Mouse (Mus musculus) midbrain, embryonic 14.5 days (tissue): ENCODE data around the gene Srgn. TPM values are rescaled to one million over a fixed set of nuclear protein-coding genes. Genes with fewer than 3 reads are reported as not detected.
"Not testable (repeated sequence)": the region's sequence is repeated elsewhere in the genome, so short reads cannot be mapped to it uniquely, and the experiment has no call there.

Experiments
- ATAC-seq: fragments of 200-750 bp; cut with Nextera tagmentation; 2 replicates; pipeline ENCODE4 v1.8.0; 2017; ENCODE audit warnings: moderate number of reproducible peaks, moderate library complexity; ENCODE audit not compliant: low FRiP score, low TSS enrichment
- DNase-seq: peaks from one replicate; pipeline ENCODE4 v3.0.0-alpha.2; 2015
- H3K27ac ChIP-seq: fragments of 300-500 bp; sonication (generic); replicated peaks from 2 replicates; pipeline ENCODE4 v1.5.1; 2014; ENCODE audit warnings: mild to moderate bottlenecking, low read depth, low read length, moderate library complexity
- H3K27me3 ChIP-seq: fragments of 300-500 bp; sonication (generic); 2 replicates; pipeline ENCODE4 v1.6.1; 2014; ENCODE audit warnings: low read length, control low read depth, mixed read lengths; ENCODE audit not compliant: control insufficient read depth, insufficient read depth
- H3K36me3 ChIP-seq: fragments of 300-500 bp; sonication (generic); 2 replicates; pipeline ENCODE4 v1.6.1; 2014; ENCODE audit warnings: low read length, control low read depth; ENCODE audit not compliant: control insufficient read depth, insufficient read depth
- H3K4me1 ChIP-seq: fragments of 300-500 bp; sonication (generic); 2 replicates; pipeline ENCODE4 v1.6.1; 2014; ENCODE audit warnings: mild to moderate bottlenecking, antibody characterized with exemption, low read length, control low read depth; ENCODE audit not compliant: control insufficient read depth, insufficient read depth
- H3K4me2 ChIP-seq: fragments of 300-500 bp; sonication (generic); 2 replicates; pipeline ENCODE4 v1.6.1; 2014; ENCODE audit warnings: mild to moderate bottlenecking, low read length, moderate library complexity
- H3K4me3 ChIP-seq: fragments of 300-500 bp; sonication (generic); replicated peaks from 2 replicates; pipeline ENCODE4 v1.5.1; 2014; ENCODE audit warnings: low read depth, low read length
- H3K9ac ChIP-seq: fragments of 300-500 bp; sonication (generic); replicated peaks from 2 replicates; pipeline ENCODE4 v1.6.1; 2014; ENCODE audit warnings: mild to moderate bottlenecking, low read length, moderate library complexity
- H3K9me3 ChIP-seq: fragments of 300-500 bp; sonication (generic); 2 replicates; pipeline ENCODE4 v1.6.1; 2016; ENCODE audit warnings: low read length, control low read depth, mixed read lengths; ENCODE audit not compliant: control insufficient read depth
- WGBS: fragments of 180-500 bp; shearing (Covaris S2); extraction: QIAGEN DNeasy Blood & Tissue Kit; methylation state at CpG from one replicate; pipeline ENCODE4 v1.1.7; 2014; 5-methylcytosine and 5-hydroxymethylcytosine counted together
- polyA plus RNA-seq: library from polyadenylated mRNA; unstranded; fragments of >200 nt; fragmentation: Nextera tagmentation; extraction: Ambion mirVana; gene quantifications from 2 replicates; pipeline ENCODE4 v1.2.1, GENCODE M21; 2014

The Srgn gene
- polyA plus RNA-seq, 1 experiment from 2014 or later, result 11.4 TPM

DNA sequence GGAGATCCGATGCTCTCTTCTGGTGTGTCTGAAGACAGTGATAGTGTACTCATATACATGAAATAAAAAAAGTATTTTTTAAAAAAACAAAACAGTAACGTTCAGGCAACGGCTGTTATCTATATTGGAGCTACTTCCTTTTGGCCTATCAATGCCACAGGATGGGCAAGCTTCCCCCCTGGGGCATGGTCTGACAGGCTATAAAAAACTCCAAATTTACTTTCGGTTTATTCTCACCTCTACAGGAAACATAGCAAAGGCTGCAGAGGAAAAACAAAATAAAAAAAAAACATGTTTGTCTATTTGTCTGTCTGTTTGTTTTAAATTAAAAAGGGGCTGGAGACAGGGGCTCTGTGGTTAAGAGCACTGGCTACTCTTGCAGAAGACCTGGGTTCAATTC lies 23.9 kb downstream of the Srgn start:
- H3K27ac ChIP-seq, result no peak overlapping the region
- H3K36me3 ChIP-seq, result no peaks in the 10 kb centered on the region
- no peak overlapping the region for H3K4me2 ChIP-seq
- ATAC-seq, result no peak
- H3K9ac ChIP-seq, result no peak overlapping the region
- no peak for DNase-seq
- 84% methylated on average over 4 of the region's 4 CpGs for WGBS
- no peaks in the 10 kb centered on the region for H3K4me1 ChIP-seq
- 0 out of 2 replicates have a peak, but pooled peaks cover 2% of the 10 kb centered on the region for H3K27me3 ChIP-seq
- H3K9me3 ChIP-seq, result no peaks in the 10 kb centered on the region
- no peak overlapping the region for H3K4me3 ChIP-seq

DNA sequence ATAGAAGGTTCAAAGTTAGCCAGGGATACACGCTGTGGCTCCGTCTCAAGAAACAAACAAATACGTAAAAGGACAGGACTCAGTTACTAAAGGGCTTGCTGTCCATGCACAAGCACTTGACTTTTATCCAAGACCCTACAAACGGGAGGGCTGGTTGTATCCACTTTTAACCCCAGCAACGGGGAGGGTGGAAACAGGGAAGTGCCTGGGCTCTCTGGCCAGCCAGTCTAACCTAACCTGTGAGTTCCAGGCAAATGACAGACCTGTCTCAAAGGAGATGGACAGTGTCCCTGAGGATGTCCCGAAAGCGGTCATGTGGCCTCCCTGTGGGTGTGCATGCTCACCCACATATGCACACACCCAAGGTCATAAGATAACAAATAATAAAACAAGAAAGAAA lies 25.3 kb downstream of the Srgn start:
- Histone ChIP-seq H3K4me1 (no peaks in the 10 kb centered on the region), H3K27ac (no peak overlapping the region), H3K36me3 (no peaks in the 10 kb centered on the region), H3K9ac (no peak overlapping the region), H3K4me3 (no peak overlapping the region), H3K27me3 (0 out of 2 replicates have a peak, but pooled peaks cover under 1% of the 10 kb centered on the region), H3K4me2 (no peak overlapping the region), H3K9me3 (no peaks in the 10 kb centered on the region)
- WGBS, result 84% methylated on average over 7 of the region's 7 CpGs
- no peak for ATAC-seq
- no peak for DNase-seq

DNA sequence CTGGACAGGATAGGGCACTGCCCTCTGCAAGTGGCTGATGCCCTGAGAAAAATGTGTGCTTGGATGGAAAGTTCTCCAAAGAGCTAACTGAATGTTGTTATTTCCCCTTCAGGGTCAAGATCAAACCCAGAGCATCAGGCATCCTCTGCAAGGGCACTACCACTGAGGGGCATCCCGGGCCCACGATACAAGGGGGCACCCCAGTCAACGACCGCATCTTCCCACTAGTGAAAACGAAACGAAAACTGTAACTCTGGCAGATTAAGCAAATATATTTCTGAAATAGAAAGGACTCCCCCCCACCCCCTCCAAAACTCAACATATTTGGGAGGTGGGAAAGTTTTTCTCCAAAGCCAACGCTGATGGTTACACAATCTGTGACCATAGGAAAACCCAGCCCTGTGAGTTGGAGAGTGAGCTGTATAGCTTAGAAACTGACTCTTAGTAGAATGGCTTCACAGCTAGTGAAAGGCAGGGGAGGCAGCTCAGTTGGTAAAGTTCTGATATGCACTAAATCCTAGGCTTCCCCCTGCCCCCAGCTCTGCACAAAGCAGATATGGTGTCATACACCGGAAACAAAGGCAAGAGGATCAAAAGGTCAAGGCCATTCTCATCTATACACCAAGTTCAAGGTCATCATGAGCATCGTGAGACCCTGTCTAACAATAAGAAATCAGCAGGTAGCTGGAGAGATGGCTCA lies 26.2 kb downstream of the Srgn start:
- H3K9me3 ChIP-seq, result no peaks in the 10 kb centered on the region
- no peak overlapping the region for H3K9ac ChIP-seq
- H3K27me3 ChIP-seq, result no peaks in the 10 kb centered on the region
- DNase-seq (no peak), ATAC-seq (no peak)
- H3K36me3 ChIP-seq, result no peaks in the 10 kb centered on the region
- no peak overlapping the region for H3K4me3 ChIP-seq
- WGBS, result 91% methylated on average over 9 of the region's 9 CpGs
- no peak overlapping the region for H3K4me2 ChIP-seq
- H3K27ac ChIP-seq, result no peak overlapping the region
- H3K4me1 ChIP-seq, result no peaks in the 10 kb centered on the region

DNA sequence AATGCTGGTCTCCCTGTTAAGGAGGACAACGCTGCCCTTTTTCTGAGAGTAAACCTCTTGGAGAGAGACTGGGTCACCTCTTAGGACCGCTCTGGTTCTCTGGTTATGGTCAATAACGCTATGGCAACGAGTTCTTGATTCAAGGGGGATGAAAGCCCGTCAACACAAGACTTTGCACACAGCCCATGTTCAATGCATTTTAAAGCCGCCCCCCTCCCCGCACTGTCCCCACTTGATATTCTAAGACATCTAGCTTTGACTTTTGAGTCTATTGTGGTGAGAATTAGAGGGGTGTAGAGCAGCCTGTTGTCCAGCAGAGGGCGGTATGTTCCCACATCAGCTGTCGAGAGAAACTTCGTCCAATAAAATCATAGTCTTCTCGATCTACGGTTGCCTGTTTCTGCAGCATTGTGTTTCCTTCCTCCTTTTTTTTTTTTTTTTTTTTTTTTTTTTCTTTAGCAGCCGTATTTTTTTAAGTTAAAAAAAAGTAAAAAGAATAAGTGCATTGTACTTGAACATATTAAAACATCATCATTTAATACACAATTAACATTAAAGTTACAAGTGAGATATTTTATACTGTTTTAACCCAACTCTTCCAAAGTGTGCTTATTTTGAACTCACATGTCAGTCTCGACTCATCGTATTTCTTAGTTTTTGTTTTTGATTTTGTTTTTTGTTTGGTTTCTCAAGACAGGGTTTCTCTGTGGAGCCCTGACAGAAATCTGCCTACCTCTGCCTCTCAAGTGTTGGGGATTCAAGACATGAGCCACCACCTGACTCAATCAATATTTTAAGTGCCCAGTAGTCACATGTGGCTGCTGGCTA lies 26.9 kb downstream of the Srgn start:
- DNase-seq, result peak; percentile 86
- Histone ChIP-seq H3K9ac (no peak overlapping the region), H3K4me2 (peak overlapping the region; percentile 35), H3K36me3 (no peaks in the 10 kb centered on the region), H3K27ac (no peak overlapping the region), H3K9me3 (no peaks in the 10 kb centered on the region), H3K4me3 (no peak overlapping the region), H3K27me3 (no peaks in the 10 kb centered on the region), H3K4me1 (no peaks in the 10 kb centered on the region)
- 22% methylated on average over 15 of the region's 15 CpGs for WGBS
- ATAC-seq, result peak; percentile 53; the same call in 1 of the 2 replicates

DNA sequence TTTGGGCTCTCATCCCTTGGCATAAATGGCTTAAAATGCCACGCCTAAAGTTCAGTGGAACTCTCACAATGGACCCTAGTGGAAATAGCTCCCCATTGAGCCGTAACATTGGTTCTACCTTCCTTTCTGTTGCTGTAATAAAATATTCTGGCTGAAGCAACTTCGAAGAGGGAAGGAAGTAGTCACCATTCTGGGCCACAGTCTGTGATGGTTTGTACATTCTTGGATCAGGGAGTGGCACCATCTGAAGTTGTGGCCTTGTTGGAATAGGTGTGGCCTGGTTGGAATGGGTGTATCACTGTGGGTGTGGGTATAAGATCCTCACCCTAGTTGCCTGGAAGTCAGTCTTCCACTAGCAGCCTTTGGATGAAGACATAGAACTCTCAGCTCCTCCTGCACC lies 35.6 kb downstream of the Srgn start:
- H3K4me1 ChIP-seq, DNase-seq, H3K9ac ChIP-seq, ATAC-seq, H3K36me3 ChIP-seq, H3K4me2 ChIP-seq, H3K27ac ChIP-seq, H3K4me3 ChIP-seq, H3K27me3 ChIP-seq, H3K9me3 ChIP-seq: not testable (repeated sequence)
- WGBS, result 85% methylated on average over 3 of the region's 3 CpGs

DNA sequence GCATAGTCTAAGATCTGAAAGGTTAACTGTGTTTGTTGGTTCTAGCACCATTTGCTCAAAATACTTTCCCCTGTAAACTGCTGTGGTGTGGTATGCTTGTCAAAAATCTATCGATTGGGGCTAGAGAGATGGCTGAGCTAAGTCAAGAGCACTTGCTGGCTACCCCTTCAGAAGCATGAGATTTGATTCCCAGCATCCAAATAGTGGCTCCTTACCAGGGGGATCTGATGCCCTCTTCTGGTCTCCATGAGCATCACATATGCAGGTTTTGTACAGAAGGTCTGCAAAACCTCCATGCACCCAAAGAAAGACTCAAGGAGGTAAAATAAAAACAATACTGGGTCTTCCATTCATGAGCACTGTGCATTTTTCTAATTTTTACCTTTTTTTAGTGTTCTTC lies 39.0 kb downstream of the Srgn start:
- Histone ChIP-seq H3K4me3 (no peak overlapping the region), H3K36me3 (no peaks in the 10 kb centered on the region)
- ATAC-seq, result no peak

DNA sequence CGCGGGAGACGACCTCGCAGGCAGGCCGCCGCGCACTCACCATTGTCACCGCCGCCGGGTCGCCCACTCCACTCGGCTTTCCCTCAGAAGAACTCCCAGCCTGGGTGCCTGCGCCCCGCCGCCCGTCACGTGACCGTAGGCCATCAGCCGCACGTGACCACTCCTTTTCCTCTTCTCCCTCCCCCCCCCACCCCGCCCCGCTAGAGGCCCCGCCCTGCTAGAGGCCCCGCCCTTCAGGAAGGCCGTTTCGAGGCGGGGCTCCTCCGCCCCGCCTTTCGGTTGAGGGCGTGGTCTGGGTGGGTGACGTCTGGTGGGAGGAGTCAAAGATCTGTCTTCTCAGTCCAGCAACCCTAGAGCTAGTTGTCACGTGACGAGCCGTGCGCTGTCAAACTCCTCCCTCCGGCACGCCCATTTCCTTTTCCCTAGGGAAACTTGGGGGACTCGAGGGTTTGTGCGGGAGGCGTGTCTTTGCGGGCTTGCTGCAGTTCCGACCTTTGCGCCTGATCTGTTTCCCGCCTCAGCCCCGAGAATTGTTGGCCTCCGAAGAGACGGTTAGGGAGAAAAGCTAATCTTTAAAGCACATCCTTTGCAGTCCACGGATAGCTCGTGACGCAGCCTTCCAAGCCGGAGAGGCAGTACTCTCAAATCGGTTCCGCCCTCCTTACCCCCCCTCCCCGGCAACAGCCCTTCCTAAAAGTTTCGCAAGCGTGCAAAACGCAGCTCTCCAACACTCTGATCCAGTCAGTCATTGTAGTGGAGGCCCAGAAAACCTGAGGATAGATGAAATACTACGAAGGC lies 40.4 kb downstream of the Srgn start, which contains the start of gene Vps26a:
Gene Vps26a, minus strand, starts transcription at position 188 of the 798 bp plus-strand sequence.
- peak within 1 kb of the TSS; percentile 74 for H3K9ac ChIP-seq
- WGBS, result under 1% methylated on average over 58 of the region's 59 CpGs
- H3K4me1 ChIP-seq, result peaks cover 3% of the 10 kb centered on the region; the same call in 1 of the 2 replicates
- peak within 1 kb of the TSS; percentile 84 for H3K4me2 ChIP-seq
- H3K36me3 ChIP-seq, result no peaks in the 10 kb centered on the region
- H3K27me3 ChIP-seq, result no peaks in the 10 kb centered on the region
- ATAC-seq (peak; percentile 91), DNase-seq (peak; percentile 99)
- peak within 1 kb of the TSS; percentile 83 for H3K27ac ChIP-seq
- no peaks in the 10 kb centered on the region for H3K9me3 ChIP-seq
- H3K4me3 ChIP-seq, result peak within 1 kb of the TSS; percentile 95

More for the DNA sequence above, 39.0 kb downstream of the Srgn start:
- H3K27me3 ChIP-seq, result no peaks in the 10 kb centered on the region
- DNase-seq, result peak; percentile 79
- no peaks in the 10 kb centered on the region for H3K9me3 ChIP-seq
- no peak overlapping the region for H3K4me2 ChIP-seq
- H3K9ac ChIP-seq, result no peak overlapping the region
- no peak overlapping the region for H3K27ac ChIP-seq
- WGBS, result 21% methylated on average over 1 of the region's 1 CpGs
- peaks cover 3% of the 10 kb centered on the region; the same call in 1 of the 2 replicates for H3K4me1 ChIP-seq

DNA sequence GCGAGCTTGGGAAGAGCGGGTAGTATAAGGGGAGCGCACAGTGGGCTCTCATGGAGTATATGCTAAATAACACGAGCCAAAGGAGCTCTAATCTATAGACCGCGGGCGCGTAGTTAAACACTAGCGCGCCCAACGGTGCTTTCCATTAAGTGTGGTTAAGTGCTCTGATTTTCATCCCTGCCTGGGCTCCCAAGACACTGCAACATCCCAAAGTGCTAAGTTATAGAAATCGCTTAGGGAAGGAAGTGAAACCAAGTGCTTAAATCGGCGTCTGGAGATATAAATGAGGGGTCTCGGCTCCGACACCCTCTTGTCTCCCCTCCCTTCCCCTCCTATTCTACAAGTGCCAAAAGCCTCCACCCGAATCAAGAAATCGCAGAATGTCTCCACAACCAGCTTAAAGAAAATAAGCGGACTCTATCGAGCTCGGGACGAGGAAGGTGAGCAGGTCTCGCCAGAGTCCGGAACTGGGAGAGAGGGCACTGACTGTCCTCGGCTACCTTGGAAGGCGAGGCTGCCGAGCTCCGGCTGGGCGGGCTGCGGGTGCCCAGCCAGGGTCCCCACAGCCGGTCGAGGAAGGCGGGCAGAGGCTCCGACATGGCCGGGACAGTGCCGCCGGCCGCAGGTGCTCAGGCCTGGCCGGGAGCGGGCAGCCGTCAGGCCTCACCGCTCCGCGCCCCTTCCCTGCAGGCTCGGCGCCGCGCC lies 41.2 kb downstream of the Srgn start:
- H3K9ac ChIP-seq, result peak overlapping the region; percentile 74
- WGBS, result under 1% methylated on average over 43 of the region's 48 CpGs
- H3K27ac ChIP-seq, result peak overlapping the region; percentile 83
- H3K4me1 ChIP-seq, result peaks cover 3% of the 10 kb centered on the region; the same call in 1 of the 2 replicates
- no peaks in the 10 kb centered on the region for H3K9me3 ChIP-seq
- no peaks in the 10 kb centered on the region for H3K27me3 ChIP-seq
- peak overlapping the region; percentile 84 for H3K4me2 ChIP-seq
- ATAC-seq (peak; percentile 83), DNase-seq (peak; percentile 65)
- H3K4me3 ChIP-seq, result peak overlapping the region; percentile 95
- no peaks in the 10 kb centered on the region for H3K36me3 ChIP-seq
